Mouse (Mus musculus) MEL (cell line): ENCODE results near the gene Jmjd1c. TPM values are rescaled to one million over a fixed set of nuclear protein-coding genes. Genes with fewer than 3 reads are reported as not detected.

Experiments
- DNase-seq: peaks from one replicate; pipeline ENCODE4 v3.0.0; 2011; ENCODE audit warnings: low read depth, low spot score
- H3K27ac ChIP-seq: 2 replicates; pipeline ENCODE4 v1.5.1; 2012; ENCODE audit warnings: low read depth, mild to moderate bottlenecking, control low read depth, low read length, moderate library complexity; ENCODE audit not compliant: control insufficient read depth
- H3K27me3 ChIP-seq, 2 experiments: fragments of 150-350 bp in 1 of 2; sonication (generic) in 1 of 2; 2 replicates each; pipeline ENCODE4 v1.6.1; 2012; ENCODE audit warnings: low read length in 2 of 2, mild to moderate bottlenecking in 2 of 2, improper control_type of control experiment in 1 of 2, moderate library complexity in 1 of 2; ENCODE audit not compliant: insufficient read depth in 2 of 2, control insufficient read depth in 1 of 2
- H3K36me3 ChIP-seq, 2 experiments: 2 replicates each; pipeline ENCODE4 v1.6.1; 2012 to 2014; ENCODE audit warnings: low read length in 2 of 2, improper control_type of control experiment in 1 of 2, inconsistent platforms in 1 of 2, mild to moderate bottlenecking in 1 of 2; ENCODE audit not compliant: insufficient read depth in 2 of 2, control insufficient read depth in 1 of 2
- H3K4me1 ChIP-seq, 2 experiments: fragments of 150-350 bp in 1 of 2; sonication (generic) in 1 of 2; 2 replicates each; pipeline ENCODE4 v1.6.1; 2012; ENCODE audit warnings: low read length in 2 of 2, improper control_type of control experiment in 1 of 2, mild to moderate bottlenecking in 1 of 2; ENCODE audit not compliant: insufficient read depth in 2 of 2, control insufficient read depth in 1 of 2
- H3K4me3 ChIP-seq, 2 experiments: fragments of 150-350 bp in 1 of 2; sonication (generic) in 1 of 2; 2 replicates each; pipeline ENCODE4 v1.5.1; 2012; ENCODE audit warnings: low read depth in 2 of 2, low read length in 2 of 2, mild to moderate bottlenecking in 2 of 2, moderate library complexity in 2 of 2, control low read depth in 1 of 2, improper control_type of control experiment in 1 of 2; ENCODE audit not compliant: control insufficient read depth in 1 of 2, insufficient read depth in 1 of 2
- H3K79me2 ChIP-seq: 2 replicates; pipeline ENCODE4 v1.6.1; 2012; ENCODE audit warnings: mild to moderate bottlenecking, low read length, moderate library complexity; ENCODE audit not compliant: control insufficient read depth, poor library complexity, insufficient read depth
- H3K9ac ChIP-seq: 2 replicates; pipeline ENCODE4 v1.6.1; 2012; ENCODE audit warnings: low read depth, mild to moderate bottlenecking, control low read depth, low read length, moderate library complexity; ENCODE audit not compliant: control insufficient read depth, poor library complexity, severe bottlenecking
- H3K9me3 ChIP-seq: fragments of 150-350 bp; sonication (generic); replicated peaks from 2 replicates; pipeline ENCODE4 v1.6.1; 2012; ENCODE audit warnings: mild to moderate bottlenecking, low read length, improper control_type of control experiment, moderate library complexity; ENCODE audit not compliant: insufficient read depth
- BHLHE40 ChIP-seq: IDR thresholded peaks from 2 replicates; pipeline ENCODE4 v1.6.1; 2012; ENCODE audit warnings: low read depth, mild to moderate bottlenecking, inconsistent platforms, low read length, improper control_type of control experiment, borderline replicate concordance
- CHD2 ChIP-seq: IDR thresholded peaks from 2 replicates; pipeline ENCODE4 v1.6.1; 2011; ENCODE audit warnings: low read length, improper control_type of control experiment
- CTCF ChIP-seq, 3 experiments: IDR thresholded peaks in 2 of 3; conservative IDR thresholded peaks in 1 of 3; 2 replicates each; pipeline ENCODE4 v1.5.1; 2011 to 2012; ENCODE audit warnings: low read length in 3 of 3, low read depth in 2 of 3, mild to moderate bottlenecking in 2 of 3, improper control_type of control experiment in 1 of 3, inconsistent platforms in 1 of 3, mixed read lengths in 1 of 3, moderate library complexity in 1 of 3; ENCODE audit not compliant: control insufficient read depth in 1 of 3, insufficient read depth in 1 of 3, poor library complexity in 1 of 3, severe bottlenecking in 1 of 3
- EP300 ChIP-seq, 2 experiments: IDR thresholded peaks; 2 replicates each; pipeline ENCODE4 v1.6.1; 2011; ENCODE audit warnings: improper control_type of control experiment in 2 of 2, low read length in 2 of 2, low read depth in 1 of 2, mild to moderate bottlenecking in 1 of 2
- ETS1 ChIP-seq: IDR thresholded peaks from 2 replicates; pipeline ENCODE4 v1.6.1; 2012; ENCODE audit warnings: low read depth, mild to moderate bottlenecking, inconsistent platforms, low read length, improper control_type of control experiment, moderate library complexity
- GABPA ChIP-seq: IDR thresholded peaks from 2 replicates; pipeline ENCODE4 v1.6.1; 2012; ENCODE audit warnings: low read depth, mild to moderate bottlenecking, inconsistent platforms, low read length, improper control_type of control experiment, moderate library complexity
- HCFC1 ChIP-seq: IDR thresholded peaks from 2 replicates; pipeline ENCODE4 v1.6.1; 2012; ENCODE audit warnings: low read depth, mild to moderate bottlenecking, inconsistent platforms, low read length, improper control_type of control experiment, moderate library complexity
- JUND ChIP-seq: IDR thresholded peaks from 2 replicates; pipeline ENCODE4 v1.6.1; 2011; ENCODE audit warnings: low read depth, mild to moderate bottlenecking, improper control_type of control experiment, low read length
- MAX ChIP-seq: IDR thresholded peaks from 2 replicates; pipeline ENCODE4 v1.6.1; 2011; ENCODE audit warnings: low read length, improper control_type of control experiment
- MAZ ChIP-seq: IDR thresholded peaks from 2 replicates; pipeline ENCODE4 v1.6.1; 2012; ENCODE audit warnings: low read depth, mild to moderate bottlenecking, inconsistent platforms, low read length, improper control_type of control experiment
- MXI1 ChIP-seq: IDR thresholded peaks from 2 replicates; pipeline ENCODE4 v1.6.1; 2011; ENCODE audit warnings: mild to moderate bottlenecking, low read depth, low read length, improper control_type of control experiment
- MYB ChIP-seq: IDR thresholded peaks from 2 replicates; pipeline ENCODE4 v1.6.1; 2011; ENCODE audit warnings: mild to moderate bottlenecking, low read depth, low read length, improper control_type of control experiment
- NRF1 ChIP-seq: IDR thresholded peaks from 2 replicates; pipeline ENCODE4 v1.6.1; 2014; ENCODE audit warnings: low read depth, mild to moderate bottlenecking, inconsistent platforms, low read length, improper control_type of control experiment, moderate library complexity; ENCODE audit not compliant: poor library complexity, insufficient read depth, severe bottlenecking
- RAD21 ChIP-seq: IDR thresholded peaks from 2 replicates; pipeline ENCODE4 v1.6.1; 2011; ENCODE audit warnings: mild to moderate bottlenecking, low read depth, low read length, improper control_type of control experiment
- RCOR1 ChIP-seq: IDR thresholded peaks from 2 replicates; pipeline ENCODE4 v1.6.1; 2012; ENCODE audit warnings: low read depth, mild to moderate bottlenecking, inconsistent platforms, low read length, improper control_type of control experiment
- SIN3A ChIP-seq: IDR thresholded peaks from 2 replicates; pipeline ENCODE4 v1.6.1; 2012; ENCODE audit warnings: low read length, improper control_type of control experiment, inconsistent platforms
- SMC3 ChIP-seq: IDR thresholded peaks from 2 replicates; pipeline ENCODE4 v1.6.1; 2011; ENCODE audit warnings: low read depth, low read length, improper control_type of control experiment
- TAL1 ChIP-seq: IDR thresholded peaks from 2 replicates; pipeline ENCODE4 v1.6.1; 2012; ENCODE audit warnings: mild to moderate bottlenecking, inconsistent platforms, low read length, moderate library complexity, mixed read lengths
- TBP ChIP-seq: IDR thresholded peaks from 2 replicates; pipeline ENCODE4 v1.8.0; 2011; ENCODE audit warnings: low read depth, low read length, improper control_type of control experiment
- TCF12 ChIP-seq: IDR thresholded peaks from 2 replicates; pipeline ENCODE4 v1.6.1; 2014; ENCODE audit warnings: low read depth, mild to moderate bottlenecking, inconsistent platforms, low read length, improper control_type of control experiment, moderate library complexity
- UBTF ChIP-seq: IDR thresholded peaks from 2 replicates; pipeline ENCODE4 v1.6.1; 2012; ENCODE audit warnings: low read depth, mild to moderate bottlenecking, inconsistent platforms, low read length, improper control_type of control experiment, moderate library complexity, borderline replicate concordance; ENCODE audit not compliant: insufficient read depth
- USF1 ChIP-seq: IDR thresholded peaks from 2 replicates; pipeline ENCODE4 v1.6.1; 2014; ENCODE audit warnings: low read depth, mild to moderate bottlenecking, inconsistent platforms, low read length, improper control_type of control experiment, moderate library complexity
- USF2 ChIP-seq, 2 experiments: IDR thresholded peaks; 2 replicates each; pipeline ENCODE4 v1.6.1; 2011 to 2012; ENCODE audit warnings: improper control_type of control experiment in 2 of 2, low read length in 2 of 2, borderline replicate concordance in 1 of 2, inconsistent platforms in 1 of 2, low read depth in 1 of 2, mild to moderate bottlenecking in 1 of 2; ENCODE audit not compliant: insufficient read depth in 1 of 2
- ZKSCAN1 ChIP-seq: IDR thresholded peaks from 2 replicates; pipeline ENCODE4 v1.6.1; 2012; ENCODE audit warnings: low read depth, mild to moderate bottlenecking, inconsistent platforms, low read length, improper control_type of control experiment, moderate library complexity
- ZMIZ1 ChIP-seq: IDR thresholded peaks from 2 replicates; pipeline ENCODE4 v1.6.1; 2012; ENCODE audit warnings: low read depth, mild to moderate bottlenecking, inconsistent platforms, low read length, improper control_type of control experiment, moderate library complexity
- ZNF384 ChIP-seq: IDR thresholded peaks from 2 replicates; pipeline ENCODE4 v1.6.1; 2012; ENCODE audit warnings: low read depth, mild to moderate bottlenecking, inconsistent platforms, low read length, improper control_type of control experiment
- polyA plus RNA-seq, 2 experiments: library from polyadenylated mRNA; stranded (reverse) in 1 of 2; unstranded in 1 of 2; fragments of >175 nt in 1 of 2; fragments of >200 nt in 1 of 2; gene quantifications; 2 replicates each; pipeline versions ENCODE4 v1.2.1 to v1.2.4; 2012; ENCODE audit warnings: low replicate concordance in 2 of 2, low read depth in 1 of 2; ENCODE audit not compliant: insufficient read length in 2 of 2, insufficient read depth in 1 of 2, missing spikeins in 1 of 2
- total RNA-seq: library from RNA; depleted of rRNA; stranded (reverse); fragments of 300-350 nt; gene quantifications from 2 replicates; pipeline ENCODE4 v1.2.3, GENCODE M21; 2012

Jmjd1c gene
- total and polyA plus RNA-seq, 3 experiments: 10.6 to 62.3 (median 15.2) TPM

DNA sequence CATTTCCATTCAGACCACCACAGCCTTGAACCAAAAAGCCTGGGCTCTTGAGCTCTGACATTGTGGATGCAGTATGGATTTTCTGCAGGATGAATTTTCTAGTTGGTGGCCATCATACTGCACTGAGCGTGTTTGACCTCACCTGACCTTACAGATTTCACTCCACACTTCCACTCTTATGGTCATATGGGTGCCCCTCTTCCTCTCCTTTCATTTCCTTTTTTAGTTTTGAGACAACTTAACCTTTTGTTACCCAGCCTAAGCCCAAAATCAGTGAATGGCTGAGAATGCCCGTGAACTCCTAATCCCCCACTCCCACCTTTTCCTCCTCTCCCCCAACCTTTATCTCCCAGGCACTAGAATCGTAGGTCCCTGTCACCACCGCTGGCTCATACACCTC lies 194.7 kb downstream of the Jmjd1c start:
- H3K27me3 ChIP-seq: no peaks in the 10 kb centered on the region
- H3K79me2 ChIP-seq: no peaks in the 10 kb centered on the region; the same call in 1 of the 2 replicates
- peak; percentile 34 for DNase-seq
- peak overlapping the region; percentile 29 to 33; a peak in 3 of 4 replicates for H3K4me3 ChIP-seq
- peak overlapping the region; percentile 32 for H3K9ac ChIP-seq
- peak overlapping the region; percentile 64 for H3K27ac ChIP-seq
- H3K4me1 ChIP-seq: peaks cover 22 to 38% of the 10 kb centered on the region in 2 experiments
- TF ChIP-seq ETS1 (0 out of 2 replicates have a peak, but pooled peaks have one; percentile 17), RCOR1 (0 out of 2 replicates have a peak, but pooled peaks have one; percentile 4), USF1 (0 out of 2 replicates have a peak, but pooled peaks have one; percentile 5), TAL1 (no peak)
- H3K9me3 ChIP-seq: no peaks in the 10 kb centered on the region
- H3K36me3 ChIP-seq: peaks cover 0 to 27% of the 10 kb centered on the region in 2 experiments; a peak in 2 of 4 replicates

DNA sequence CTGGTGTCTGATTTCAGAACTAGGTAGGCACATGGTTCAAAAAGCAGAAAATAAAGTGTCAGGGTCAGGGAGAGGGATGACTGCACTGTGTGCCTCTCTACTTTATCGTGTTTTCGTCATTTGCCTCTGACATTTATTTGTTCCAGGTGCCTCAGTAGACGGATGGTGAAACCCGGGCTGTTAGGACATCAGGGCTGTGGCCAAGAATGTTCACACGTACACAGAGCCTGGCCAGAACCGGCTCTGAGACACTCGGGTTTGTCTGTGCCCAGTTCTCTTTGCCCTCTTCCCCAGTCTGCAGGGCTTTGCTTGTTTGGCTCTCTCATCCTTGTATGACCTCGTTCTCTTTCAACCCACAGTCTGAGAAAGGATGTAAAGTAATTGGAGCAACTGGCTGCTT lies 195.2 kb downstream of the Jmjd1c start:
- H3K79me2 ChIP-seq: no peaks in the 10 kb centered on the region; the same call in 1 of the 2 replicates
- DNase-seq: no peak
- TF ChIP-seq TAL1 (no peak), SMC3 (no peak), HCFC1 (no peak), RCOR1 (0 out of 2 replicates have a peak, but pooled peaks have one; percentile 5), UBTF (no peak), ZMIZ1 (no peak), ETS1 (0 out of 2 replicates have a peak, but pooled peaks have one; percentile 1), ZNF384 (no peak), RAD21 (no peak), EP300 (IDR thresholded peaks at IDR 0.05; ENCODE audit: low read depth in 1 of 2, low read length in 2 of 2) (no peak), SIN3A (no peak), MAX (no peak), MXI1 (no peak), BHLHE40 (no peak), TCF12 (no peak), USF1 (no peak), MYB (no peak), ZKSCAN1 (no peak), MAZ (no peak), CTCF (IDR thresholded peaks at IDR 0.05 in 2 of 3, conservative IDR thresholded peaks at IDR 0.05 in 1 of 3; ENCODE audit: control insufficient read depth in 1 of 3, insufficient read depth in 1 of 3, low read depth in 2 of 3, low read length in 3 of 3, poor library complexity in 1 of 3, severe bottlenecking in 1 of 3) (no peak), JUND (no peak), TBP (0 out of 2 replicates have a peak, but pooled peaks have one; percentile 12), NRF1 (no peak), CHD2 (no peak), USF2 (IDR thresholded peaks at IDR 0.05; ENCODE audit: borderline replicate concordance in 1 of 2, insufficient read depth in 1 of 2, low read depth in 1 of 2, low read length in 2 of 2) (no peak), GABPA (no peak)
- peaks cover 0 to 27% of the 10 kb centered on the region in 2 experiments; a peak in 2 of 4 replicates for H3K36me3 ChIP-seq
- H3K9ac ChIP-seq: peak overlapping the region; percentile 32
- no peaks in the 10 kb centered on the region for H3K27me3 ChIP-seq
- peak overlapping the region; percentile 64 for H3K27ac ChIP-seq
- no peaks in the 10 kb centered on the region for H3K9me3 ChIP-seq
- peaks cover 22 to 38% of the 10 kb centered on the region in 2 experiments for H3K4me1 ChIP-seq
- peak overlapping the region; percentile 0 to 29; a peak in 2 of 4 replicates for H3K4me3 ChIP-seq
